Comparison of ENCODE assay signal across 7 mouse cellular contexts in the genomic region with DNA sequence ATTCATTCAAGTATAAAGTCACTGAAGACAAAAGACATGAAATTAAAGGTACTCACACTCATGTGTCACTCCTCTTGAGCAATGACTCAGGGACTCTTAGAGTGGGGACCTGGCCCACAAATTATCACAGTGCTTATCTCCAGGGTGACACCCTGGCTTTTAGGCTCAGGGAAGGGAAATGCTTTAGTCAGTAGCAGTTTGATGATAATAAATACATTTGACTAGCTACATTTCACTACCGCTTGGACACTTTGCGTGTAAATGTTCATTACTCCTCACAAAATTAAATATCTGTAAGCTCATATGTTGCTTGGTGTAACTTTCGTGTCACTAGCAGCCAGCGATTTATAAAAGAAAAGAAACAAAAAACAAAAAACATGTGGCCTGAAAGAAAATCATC. TPM values are rescaled to one million over a fixed set of nuclear protein-coding genes. Genes with fewer than 3 reads are reported as not detected.
A peak's percentile ranks its signal among the peaks of the same experiment; 100 is the strongest.
DNase-seq lines count a peak whose midpoint lies in the region; ATAC-seq and TF ChIP-seq lines count a peak whose summit lies in the region.

No protein-coding gene starts in this region.

- peaks cover 22% of the 10 kb centered on the region for H3K4me1 ChIP-seq in megakaryocyte, embryonic 14.5 days
- H3K4me1 ChIP-seq in cortical plate, adult 2 months (ENCODE audit: control insufficient read depth, insufficient read depth, low read length): no peaks in the 10 kb centered on the region

- H3K27ac ChIP-seq in cortical plate, adult 2 months (ENCODE audit: insufficient read depth, low read length): no peak overlapping the region

- H3K27me3 ChIP-seq in megakaryocyte, embryonic 14.5 days (replicated peaks): no peaks in the 10 kb centered on the region

- DNase-seq in heart, postnatal 10 days: peak; percentile 5 to 19
- no peak for DNase-seq in right cerebral cortex, adult 2 months (ENCODE audit: low spot score in 2 of 2)
- DNase-seq in cerebellum, adult 11 months: no peak

- H3K36me3 ChIP-seq in megakaryocyte, embryonic 14.5 days (replicated peaks; ENCODE audit: low read length): peaks cover 16% of the 10 kb centered on the region

- H3K9me3 ChIP-seq in megakaryocyte, embryonic 14.5 days: no peaks in the 10 kb centered on the region

- no peak for TF ChIP-seq POLR2A in cortical plate, adult 2 months (IDR thresholded peaks at IDR 0.05; ENCODE audit: extremely low read depth, insufficient read depth, low read length)

- no peak for TF ChIP-seq CTCF in cortical plate, adult 2 months (IDR thresholded peaks at IDR 0.05; ENCODE audit: extremely low read depth, insufficient read depth, low read length)

- no peak for ATAC-seq in megakaryocyte, adult 5-6 weeks (ENCODE audit: poor library complexity, severe bottlenecking)
- peak; percentile 57 for ATAC-seq in megakaryocyte progenitor cell, adult 5-6 weeks (replicated peaks; ENCODE audit: poor library complexity)

- intact Hi-C loops in heart, postnatal 10 days (cut with DNase I): loop anchor here (2.0 to 5.0 kb wide), 2 partner anchors 75 to 135 kb away; a partner anchor contains a TSS

- peak overlapping the region; percentile 95 for H3K4me3 ChIP-seq in megakaryocyte, embryonic 14.5 days (replicated peaks)
- peak overlapping the region; percentile 69 for H3K4me3 ChIP-seq in cortical plate, adult 2 months (ENCODE audit: insufficient read depth, low read length)

RNA-seq across cellular contexts. Expression of a gene that starts 1.1 kb away (rescaled TPM):
- 3.7 TPM in 1 of 2 replicates, not detected in the other for polyA plus RNA-seq in megakaryocyte, embryonic 14.5 days (2012; ENCODE audit: insufficient read depth, low replicate concordance)
- 20.5 and 21.5 TPM in 2 replicates for total RNA-seq in megakaryocyte, adult 5-6 weeks (2015)
- total RNA-seq in megakaryocyte, adult 5-6 weeks (2017): 15.3 and 16.1 TPM in 2 replicates
- polyA plus RNA-seq in cortical plate, adult 2 months (2012; rRNA removed): 13.8 and 15.6 TPM in 2 replicates
- 10 to 100 TPM in 1 of 2 experiments, 1 to 10 TPM in 1; 9.5 to 10.3 TPM for total RNA-seq in heart, postnatal 10 days (2021)
- total RNA-seq in megakaryocyte progenitor cell, adult 5-6 weeks (2015): 14.9 and 27.3 TPM in 2 replicates
- 11.3 and 14.8 TPM in 2 replicates for total RNA-seq in megakaryocyte progenitor cell, adult 5-6 weeks (2017)

RNA-seq across cellular contexts. Expression of a gene that starts 39.3 kb away (rescaled TPM):
- 0.12 and 1.8 TPM in 2 replicates for polyA plus RNA-seq in megakaryocyte, embryonic 14.5 days (2012; ENCODE audit: insufficient read depth, low replicate concordance)
- total RNA-seq in megakaryocyte, adult 5-6 weeks (2015): 0.23 and 0.42 TPM in 2 replicates
- 0.33 TPM in 1 of 2 replicates, not detected in the other for total RNA-seq in megakaryocyte, adult 5-6 weeks (2017)
- 6.0 and 7.3 TPM in 2 replicates for polyA plus RNA-seq in cortical plate, adult 2 months (2012; rRNA removed)
- total RNA-seq in heart, postnatal 10 days (2021): not detected
- total RNA-seq in megakaryocyte progenitor cell, adult 5-6 weeks (2015): 0.52 and 0.90 TPM in 2 replicates
- 0.14 and 0.50 TPM in 2 replicates for total RNA-seq in megakaryocyte progenitor cell, adult 5-6 weeks (2017)

RNA-seq across cellular contexts. Expression of a gene that starts 50.5 kb away (rescaled TPM):
- not detected in 2 replicates for polyA plus RNA-seq in megakaryocyte, embryonic 14.5 days (2012; ENCODE audit: insufficient read depth, low replicate concordance)
- total RNA-seq in megakaryocyte, adult 5-6 weeks (2015): not detected in 2 replicates
- total RNA-seq in megakaryocyte, adult 5-6 weeks (2017): 0.73 TPM in 1 of 2 replicates, not detected in the other
- 0.23 and 0.26 TPM in 2 replicates for polyA plus RNA-seq in cortical plate, adult 2 months (2012; rRNA removed)
- total RNA-seq in heart, postnatal 10 days (2021): not detected
- total RNA-seq in megakaryocyte progenitor cell, adult 5-6 weeks (2015): not detected in 2 replicates
- not detected in 2 replicates for total RNA-seq in megakaryocyte progenitor cell, adult 5-6 weeks (2017)

Comparison
In these comparisons a context has a peak if more than half of its experiments do, and no peak if none do; other contexts are left out.
1. DNase-seq: peak in heart, postnatal 10 days (2 of 2); none in right cerebral cortex, adult 2 months (0 of 2) and cerebellum, adult 11 months (single experiment).